In the genomic region with DNA sequence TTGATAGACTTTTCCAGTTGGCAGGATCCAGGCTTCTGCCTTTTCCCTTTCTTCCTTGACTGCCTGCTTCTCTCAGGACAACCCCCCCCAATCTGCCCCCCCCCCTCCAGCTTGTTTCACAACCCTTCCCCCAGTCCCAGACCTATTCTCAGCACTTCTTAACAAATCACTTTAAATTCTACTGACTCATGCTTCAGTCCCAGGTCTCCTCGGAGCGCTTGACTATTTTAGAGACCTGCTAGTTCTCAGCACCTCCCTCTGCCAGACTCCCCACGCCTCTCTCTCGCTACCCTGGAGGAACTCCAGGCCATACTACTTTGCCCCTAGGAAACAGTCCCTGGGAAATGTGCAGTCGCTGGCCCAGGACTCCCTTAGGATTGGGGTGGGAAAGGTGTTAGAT, we compare ENCODE assay signal across 13 mouse cellular contexts.
A peak's percentile ranks its signal among the peaks of the same experiment; 100 is the strongest.
DNase-seq lines count a peak whose midpoint lies in the region; ATAC-seq and TF ChIP-seq lines count a peak whose summit lies in the region.
"Had no signal": no experiment of that assay in that cellular context is flagged by ENCODE, and none has a peak within 500 bp of the region (broad histone marks: within the 10 kb centered on the region; RNA-seq: fewer than 3 reads in every experiment).

No protein-coding gene starts in this region.

- H3K27me3 ChIP-seq in heart, adult 2 months (ENCODE audit: control insufficient read depth, insufficient read depth, low read length), result no peaks in the 10 kb centered on the region
- H3K27me3 ChIP-seq in lung, postnatal 0 days (replicated peaks; ENCODE audit: insufficient read depth, low read length), result no peaks in the 10 kb centered on the region
- no peaks in the 10 kb centered on the region for H3K27me3 ChIP-seq in heart, embryonic 14.5 days (ENCODE audit: control insufficient read depth, insufficient read depth, low read length)
- H3K27me3 ChIP-seq in stomach, postnatal 0 days (ENCODE audit: control insufficient read depth, insufficient read depth, low read length), result no peaks in the 10 kb centered on the region
- no peaks in the 10 kb centered on the region for H3K27me3 ChIP-seq in hindbrain, postnatal 0 days (ENCODE audit: insufficient read depth, low read length)
- H3K27me3 ChIP-seq: CH12.LX; limb, embryonic 15.5 days had no signal

- no peak for TF ChIP-seq CTCF in heart, adult 2 months (IDR thresholded peaks at IDR 0.05)
- TF ChIP-seq CTCF in lung, postnatal 0 days (IDR thresholded peaks at IDR 0.05), result no peak
- no peak for TF ChIP-seq CTCF in lung, adult 2 months (IDR thresholded peaks at IDR 0.05; ENCODE audit: insufficient read depth, low read length)
- TF ChIP-seq CTCF in stomach, postnatal 0 days (IDR thresholded peaks at IDR 0.05; ENCODE audit: low read depth), result no peak
- no peak for TF ChIP-seq CTCF in hindbrain, postnatal 0 days (IDR thresholded peaks at IDR 0.05; ENCODE audit: low read depth)

- H3K4me3 ChIP-seq in heart, adult 2 months, result no peak overlapping the region
- no peak overlapping the region for H3K4me3 ChIP-seq in lung, postnatal 0 days (ENCODE audit: low read depth, low read length)
- no peak overlapping the region for H3K4me3 ChIP-seq in lung, adult 2 months (replicated peaks; ENCODE audit: extremely low read depth, low read depth, low read length)
- H3K4me3 ChIP-seq in heart, embryonic 14.5 days (ENCODE audit: control insufficient read depth in 1 of 2, insufficient read depth in 1 of 2, low read depth in 1 of 2, low read length in 2 of 2), result no peak overlapping the region
- H3K4me3 ChIP-seq in stomach, postnatal 0 days (ENCODE audit: low read depth, low read length), result no peak overlapping the region
- no peak overlapping the region for H3K4me3 ChIP-seq in hindbrain, postnatal 0 days (ENCODE audit: low read length)
- H3K4me3 ChIP-seq: erythroblast, embryonic 14.5 days; limb, embryonic 15.5 days had no signal

- peaks cover 1% of the 10 kb centered on the region; the same call in 1 of the 2 replicates for H3K4me1 ChIP-seq in heart, adult 2 months (ENCODE audit: control insufficient read depth, insufficient read depth, low read length)
- no peaks in the 10 kb centered on the region for H3K4me1 ChIP-seq in lung, postnatal 0 days (ENCODE audit: insufficient read depth, low read depth, low read length)
- H3K4me1 ChIP-seq in lung, adult 2 months (ENCODE audit: control insufficient read depth, insufficient read depth, low read length), result no peaks in the 10 kb centered on the region
- peaks cover 7 to 18% of the 10 kb centered on the region in 2 experiments for H3K4me1 ChIP-seq in heart, embryonic 14.5 days (ENCODE audit: control insufficient read depth in 2 of 2, insufficient read depth in 2 of 2, low read length in 2 of 2)
- H3K4me1 ChIP-seq in stomach, postnatal 0 days (replicated peaks; ENCODE audit: control insufficient read depth, insufficient read depth), result no peaks in the 10 kb centered on the region
- peaks cover 3% of the 10 kb centered on the region; the same call in 1 of the 2 replicates for H3K4me1 ChIP-seq in hindbrain, postnatal 0 days (ENCODE audit: insufficient read depth, low read length)

- 0 out of 2 replicates have a peak, but pooled peaks have one; percentile 25 for TF ChIP-seq EP300 in heart, adult 2 months (IDR thresholded peaks at IDR 0.05; ENCODE audit: insufficient read depth, low read depth, low read length)
- 0 out of 2 replicates have a peak, but pooled peaks have one; percentile 13 for TF ChIP-seq EP300 in lung, postnatal 0 days (IDR thresholded peaks at IDR 0.05)
- TF ChIP-seq EP300 in stomach, postnatal 0 days (optimal IDR thresholded peaks at IDR 0.05), result no peak

- no peak overlapping the region for H3K9ac ChIP-seq in heart, adult 2 months (ENCODE audit: low read depth, low read length)
- no peak overlapping the region for H3K9ac ChIP-seq in lung, postnatal 0 days (replicated peaks; ENCODE audit: low read depth)
- no peak overlapping the region for H3K9ac ChIP-seq in heart, embryonic 14.5 days (ENCODE audit: low read length)
- H3K9ac ChIP-seq in stomach, postnatal 0 days (ENCODE audit: low read length), result no peak overlapping the region
- no peak overlapping the region for H3K9ac ChIP-seq in hindbrain, postnatal 0 days (replicated peaks; ENCODE audit: low read length)
- H3K9ac ChIP-seq: hindbrain, embryonic 14.5 days; limb, embryonic 15.5 days had no signal

- H3K79me2 ChIP-seq in heart, adult 2 months (replicated peaks; ENCODE audit: control insufficient read depth, insufficient read depth, low read length), result no peaks in the 10 kb centered on the region; the same call in 1 of the 2 replicates

- H3K9me3 ChIP-seq in lung, postnatal 0 days (ENCODE audit: low read length), result no peaks in the 10 kb centered on the region
- H3K9me3 ChIP-seq in heart, embryonic 14.5 days (ENCODE audit: control insufficient read depth, low read length), result no peaks in the 10 kb centered on the region
- H3K9me3 ChIP-seq in stomach, postnatal 0 days (ENCODE audit: control insufficient read depth, low read length), result no peaks in the 10 kb centered on the region
- no peaks in the 10 kb centered on the region for H3K9me3 ChIP-seq in hindbrain, postnatal 0 days (ENCODE audit: low read length)
- H3K9me3 ChIP-seq: limb, embryonic 15.5 days had no signal

- peaks cover 5% of the 10 kb centered on the region for H3K36me3 ChIP-seq in heart, adult 2 months (ENCODE audit: control insufficient read depth, insufficient read depth, low read length)
- H3K36me3 ChIP-seq in lung, postnatal 0 days (ENCODE audit: insufficient read depth, low read length), result peaks cover 6% of the 10 kb centered on the region; the same call in 1 of the 2 replicates
- peaks cover 37% of the 10 kb centered on the region for H3K36me3 ChIP-seq in heart, embryonic 14.5 days (ENCODE audit: control insufficient read depth, insufficient read depth, low read length)
- H3K36me3 ChIP-seq in stomach, postnatal 0 days (ENCODE audit: control insufficient read depth, insufficient read depth, low read length), result peaks cover 3% of the 10 kb centered on the region; the same call in 1 of the 2 replicates
- no peaks in the 10 kb centered on the region for H3K36me3 ChIP-seq in hindbrain, postnatal 0 days (ENCODE audit: insufficient read depth, low read length)

- WGBS in heart, adult 2 months, result 36% methylated on average over 5 of the region's 5 CpGs
- 29% methylated on average over 5 of the region's 5 CpGs for WGBS in lung, postnatal 0 days
- WGBS in lung, adult 2 months, result 38% methylated on average over 5 of the region's 5 CpGs
- 9% methylated on average over 5 of the region's 5 CpGs for WGBS in heart, embryonic 14.5 days
- 22% methylated on average over 5 of the region's 5 CpGs for WGBS in stomach, postnatal 0 days
- 44% methylated on average over 5 of the region's 5 CpGs for WGBS in hindbrain, postnatal 0 days

- intact Hi-C loops in heart, adult 2 months (cut with DNase I), result no loop called here

- H3K4me2 ChIP-seq in lung, postnatal 0 days (replicated peaks; ENCODE audit: low read depth, low read length), result no peak overlapping the region
- no peak overlapping the region for H3K4me2 ChIP-seq in heart, embryonic 14.5 days (ENCODE audit: low read length)
- no peak overlapping the region for H3K4me2 ChIP-seq in stomach, postnatal 0 days (replicated peaks; ENCODE audit: low read depth)
- H3K4me2 ChIP-seq in hindbrain, postnatal 0 days (ENCODE audit: low read depth, low read length), result no peak overlapping the region
- H3K4me2 ChIP-seq: hindbrain, embryonic 14.5 days; limb, embryonic 15.5 days had no signal

- TF ChIP-seq POLR2A in heart, adult 2 months (IDR thresholded peaks at IDR 0.05; ENCODE audit: insufficient read depth, low read depth, low read length), result no peak
- no peak for TF ChIP-seq POLR2A in lung, adult 2 months (IDR thresholded peaks at IDR 0.05; ENCODE audit: borderline replicate concordance, extremely low read depth, low read depth, low read length)

- peak; percentile 70 for ATAC-seq in lung, postnatal 0 days
- ATAC-seq in heart, embryonic 14.5 days (ENCODE audit: insufficient number of reproducible peaks, insufficient read depth, low FRiP score, low read depth), result no peak; the same call in 1 of the 2 replicates
- ATAC-seq in stomach, postnatal 0 days (ENCODE audit: low FRiP score, low TSS enrichment), result peak; percentile 53; the same call in 1 of the 2 replicates
- no peak for ATAC-seq in hindbrain, postnatal 0 days

- H3K27ac ChIP-seq in heart, adult 2 months, result peak overlapping the region; percentile 40
- H3K27ac ChIP-seq in lung, postnatal 0 days (ENCODE audit: low read length), result peak overlapping the region; percentile 14; the same call in 1 of the 2 replicates
- peak overlapping the region; percentile 23 to 53; a peak in 1 of 4 replicates for H3K27ac ChIP-seq in heart, embryonic 14.5 days (replicated peaks in 1 of 2; ENCODE audit: control insufficient read depth in 1 of 2, insufficient read depth in 1 of 2, low read depth in 2 of 2, low read length in 2 of 2)
- no peak overlapping the region for H3K27ac ChIP-seq in stomach, postnatal 0 days (replicated peaks)
- no peak overlapping the region for H3K27ac ChIP-seq in hindbrain, postnatal 0 days
- H3K27ac ChIP-seq: hindbrain, embryonic 14.5 days; limb, embryonic 15.5 days; macrophage had no signal

- no peak for DNase-seq in heart, adult 2 months
- DNase-seq in heart, adult 9 months (ENCODE audit: low spot score in 2 of 2), result no peak
- DNase-seq in lung, postnatal 0 days (ENCODE audit: low spot score), result peak; percentile 66
- no peak for DNase-seq in lung, adult 2 months
- no peak for DNase-seq in stomach, postnatal 0 days (ENCODE audit: low spot score)
- no peak for DNase-seq in hindbrain, postnatal 0 days (ENCODE audit: low spot score)
- DNase-seq: thymus, postnatal 14 days had no signal

Comparison
In these comparisons a context has a peak if more than half of its experiments do, and no peak if none do; other contexts are left out.
1. H3K27ac ChIP-seq: peak in heart, adult 2 months (single experiment), lung, postnatal 0 days (single experiment) and heart, embryonic 14.5 days (2 of 2); none in stomach, postnatal 0 days (single experiment) and hindbrain, postnatal 0 days (single experiment).
2. ATAC-seq: peak in lung, postnatal 0 days (single experiment) and stomach, postnatal 0 days (single experiment); none in heart, embryonic 14.5 days (single experiment) and hindbrain, postnatal 0 days (single experiment).